Mouse (Mus musculus) neural tube, embryonic 10.5 days (tissue): ENCODE measurements around the gene Ston1.

Source experiments
- DNase-seq: peaks from one replicate; pipeline ENCODE4 v3.0.0-alpha.2; 2017; ENCODE audit warnings: low spot score; ENCODE audit errors: extremely low spot score

Gene Ston1

GRCm38 (mm10) chr17:88597222-88598055 lies at the start of gene Ston1:
Gene Ston1 (plus strand): TSS chr17:88597684.
- peak; percentile 88 for DNase-seq

- no peak for DNase-seq
These were observed 47.9 kb upstream of the Ston1 start for GRCm38 (mm10) chr17:88549411-88550191.

GRCm38 (mm10) chr17:88550351-88550750 lies 47.1 kb upstream of the Ston1 start:
- DNase-seq: no peak

- no peak for DNase-seq
These were observed 46.2 kb upstream of the Ston1 start for GRCm38 (mm10) chr17:88550981-88551940.

- no peak for DNase-seq
These were observed 44.9 kb upstream of the Ston1 start for GRCm38 (mm10) chr17:88552556-88552955.

GRCm38 (mm10) chr17:88553001-88553449 lies 44.5 kb upstream of the Ston1 start:
- DNase-seq: peak; percentile 21

GRCm38 (mm10) chr17:88553473-88554087 lies 43.9 kb upstream of the Ston1 start:
- DNase-seq: no peak

GRCm38 (mm10) chr17:88556176-88556575 lies 41.3 kb upstream of the Ston1 start:
- no peak for DNase-seq

GRCm38 (mm10) chr17:88556688-88557087 lies 40.8 kb upstream of the Ston1 start:
- DNase-seq: no peak

- DNase-seq: peak; percentile 78
These were observed 39.2 kb upstream of the Ston1 start for GRCm38 (mm10) chr17:88558168-88558842.

- no peak for DNase-seq
These were observed 33.9 kb upstream of the Ston1 start for GRCm38 (mm10) chr17:88563611-88564010.

- DNase-seq: no peak
These were observed 27.5 kb upstream of the Ston1 start for GRCm38 (mm10) chr17:88569807-88570540.

- no peak for DNase-seq
These were observed 26.7 kb upstream of the Ston1 start for GRCm38 (mm10) chr17:88570784-88571183.

GRCm38 (mm10) chr17:88574811-88575210 lies 22.7 kb upstream of the Ston1 start:
- no peak for DNase-seq

GRCm38 (mm10) chr17:88578522-88579242 lies 18.8 kb upstream of the Ston1 start:
- no peak for DNase-seq

GRCm38 (mm10) chr17:88580556-88580955 lies 16.9 kb upstream of the Ston1 start:
- no peak for DNase-seq

GRCm38 (mm10) chr17:88581511-88582021 lies 15.9 kb upstream of the Ston1 start:
- no peak for DNase-seq

- DNase-seq: no peak
These were observed 14.5 kb upstream of the Ston1 start for GRCm38 (mm10) chr17:88582999-88583398.

- no peak for DNase-seq
These were observed 14.1 kb upstream of the Ston1 start for GRCm38 (mm10) chr17:88583411-88583810.
